Comparison of ENCODE assay signal across 22 mouse cellular contexts in the genomic region with DNA sequence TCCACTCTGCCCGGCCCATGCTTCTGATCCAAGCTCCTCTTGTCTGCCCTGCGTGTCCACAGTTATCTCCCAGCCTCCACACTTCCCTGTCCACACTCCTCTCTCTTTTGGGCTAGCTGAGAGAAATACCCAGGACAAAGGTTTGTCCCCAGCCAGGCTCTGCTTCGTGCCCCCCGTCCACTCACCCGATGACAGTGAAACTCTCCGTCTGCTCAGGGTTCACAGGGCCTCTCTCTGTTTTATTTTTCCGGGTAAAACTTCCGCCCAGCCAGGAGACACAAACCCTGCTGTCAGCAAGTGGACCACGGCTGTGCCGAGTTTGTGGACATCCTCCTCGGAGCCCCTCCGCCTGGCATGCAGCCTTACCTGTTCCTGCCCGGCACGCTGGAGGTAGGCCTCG. TPM values are rescaled to one million over a fixed set of nuclear protein-coding genes. Genes with fewer than 3 reads are reported as not detected.
DNase-seq lines count a peak whose midpoint lies in the region; ATAC-seq and TF ChIP-seq lines count a peak whose summit lies in the region.
"Had no signal": no experiment of that assay in that cellular context is flagged by ENCODE, and none has a peak within 500 bp of the region (broad histone marks: within the 10 kb centered on the region; RNA-seq: fewer than 3 reads in every experiment).

No protein-coding gene starts in this region.

- H3K9me3 ChIP-seq in forebrain, embryonic 10.5 days: no peaks in the 10 kb centered on the region
- H3K9me3 ChIP-seq in forebrain, embryonic 15.5 days: no peaks in the 10 kb centered on the region
- no peaks in the 10 kb centered on the region for H3K9me3 ChIP-seq in heart, embryonic 12.5 days (replicated peaks)
- H3K9me3 ChIP-seq in lung, embryonic 16.5 days (ENCODE audit: control insufficient read depth, low read length): no peaks in the 10 kb centered on the region
- H3K9me3 ChIP-seq in lung, postnatal 0 days (ENCODE audit: low read length): no peaks in the 10 kb centered on the region
- no peaks in the 10 kb centered on the region for H3K9me3 ChIP-seq in liver, postnatal 0 days (ENCODE audit: low read length)
- H3K9me3 ChIP-seq: embryonic facial prominence, embryonic 12.5 days; limb, embryonic 13.5 days; neural tube, embryonic 12.5 days had no signal

- H3K9ac ChIP-seq in forebrain, embryonic 15.5 days (replicated peaks): no peak overlapping the region
- peak overlapping the region; percentile 57; the same call in 1 of the 2 replicates for H3K9ac ChIP-seq in heart, embryonic 12.5 days
- H3K9ac ChIP-seq in lung, embryonic 16.5 days (ENCODE audit: low read length): 0 out of 2 replicates have a peak overlapping the region, but pooled peaks have one; percentile 8
- no peak overlapping the region for H3K9ac ChIP-seq in lung, postnatal 0 days (replicated peaks; ENCODE audit: low read depth)
- no peak overlapping the region for H3K9ac ChIP-seq in liver, postnatal 0 days (replicated peaks)
- H3K9ac ChIP-seq: embryonic facial prominence, embryonic 12.5 days; forebrain, postnatal 0 days; hindbrain, embryonic 14.5 days; limb, embryonic 13.5 days; neural tube, embryonic 12.5 days had no signal

- TF ChIP-seq EP300 in lung, postnatal 0 days (IDR thresholded peaks at IDR 0.05): no peak
- no peak for TF ChIP-seq EP300 in liver, postnatal 0 days (IDR thresholded peaks at IDR 0.05; ENCODE audit: low read depth)

- no peak for TF ChIP-seq CTCF in lung, postnatal 0 days (IDR thresholded peaks at IDR 0.05)
- TF ChIP-seq CTCF in liver, postnatal 0 days (IDR thresholded peaks at IDR 0.05; ENCODE audit: low read depth): no peak

- 92% methylated on average over 15 of the region's 15 CpGs for WGBS in forebrain, embryonic 10.5 days
- 92% methylated on average over 15 of the region's 15 CpGs for WGBS in forebrain, embryonic 15.5 days
- 82% methylated on average over 15 of the region's 15 CpGs for WGBS in heart, embryonic 12.5 days
- 78% methylated on average over 15 of the region's 15 CpGs for WGBS in lung, embryonic 16.5 days
- 86% methylated on average over 15 of the region's 15 CpGs for WGBS in lung, postnatal 0 days
- WGBS in liver, postnatal 0 days (ENCODE audit: insufficient replicate concordance): 85% methylated on average over 15 of the region's 15 CpGs

- peaks cover 50% of the 10 kb centered on the region for H3K4me1 ChIP-seq in forebrain, embryonic 10.5 days
- peaks cover 37% of the 10 kb centered on the region for H3K4me1 ChIP-seq in forebrain, embryonic 15.5 days
- peaks cover 85% of the 10 kb centered on the region for H3K4me1 ChIP-seq in heart, embryonic 12.5 days (replicated peaks)
- H3K4me1 ChIP-seq in lung, embryonic 16.5 days (replicated peaks; ENCODE audit: control insufficient read depth, insufficient read depth, low read length): peaks cover 31% of the 10 kb centered on the region
- H3K4me1 ChIP-seq in lung, postnatal 0 days (ENCODE audit: insufficient read depth, low read depth, low read length): peaks cover 3% of the 10 kb centered on the region
- peaks cover 13% of the 10 kb centered on the region for H3K4me1 ChIP-seq in liver, postnatal 0 days (ENCODE audit: insufficient read depth)

- H3K27me3 ChIP-seq in forebrain, embryonic 10.5 days (ENCODE audit: poor library complexity, severe bottlenecking): 0 out of 2 replicates have a peak, but pooled peaks cover 3% of the 10 kb centered on the region
- H3K27me3 ChIP-seq in forebrain, embryonic 15.5 days: no peaks in the 10 kb centered on the region
- no peaks in the 10 kb centered on the region for H3K27me3 ChIP-seq in heart, embryonic 12.5 days (replicated peaks)
- no peaks in the 10 kb centered on the region for H3K27me3 ChIP-seq in lung, embryonic 16.5 days (ENCODE audit: control insufficient read depth, insufficient read depth, low read depth, low read length)
- no peaks in the 10 kb centered on the region for H3K27me3 ChIP-seq in lung, postnatal 0 days (replicated peaks; ENCODE audit: insufficient read depth, low read length)
- no peaks in the 10 kb centered on the region for H3K27me3 ChIP-seq in liver, postnatal 0 days (ENCODE audit: insufficient read depth, low read length)
- H3K27me3 ChIP-seq: embryonic facial prominence, embryonic 12.5 days; limb, embryonic 13.5 days; neural tube, embryonic 12.5 days had no signal

- H3K4me2 ChIP-seq in forebrain, embryonic 15.5 days (replicated peaks): no peak overlapping the region
- H3K4me2 ChIP-seq in heart, embryonic 12.5 days: no peak overlapping the region
- no peak overlapping the region for H3K4me2 ChIP-seq in lung, embryonic 16.5 days (ENCODE audit: low read depth, low read length)
- H3K4me2 ChIP-seq in lung, postnatal 0 days (replicated peaks; ENCODE audit: low read depth, low read length): no peak overlapping the region
- no peak overlapping the region for H3K4me2 ChIP-seq in liver, postnatal 0 days (ENCODE audit: low read depth, low read length)
- H3K4me2 ChIP-seq: embryonic facial prominence, embryonic 12.5 days; hindbrain, embryonic 14.5 days; limb, embryonic 13.5 days; liver, embryonic 11.5 days; midbrain, embryonic 11.5 days; neural tube, embryonic 12.5 days had no signal

- DNase-seq in forebrain, embryonic 10.5 days (ENCODE audit: extremely low spot score, low spot score): no peak
- no peak for DNase-seq in heart, adult 18-20 months
- no peak for DNase-seq in lung, postnatal 0 days (ENCODE audit: low spot score)
- no peak for DNase-seq in liver, postnatal 0 days
- DNase-seq: adrenal gland, adult 8-10 months; cerebellum, adult 2 months; cerebellum, postnatal 25 days; forebrain, postnatal 0 days; gastrocnemius, postnatal 25 days; right cerebral cortex, adult 18-20 months had no signal

- no peak for ATAC-seq in forebrain, embryonic 15.5 days (replicated peaks)
- no peak for ATAC-seq in heart, embryonic 12.5 days (ENCODE audit: insufficient number of reproducible peaks, low FRiP score)
- no peak for ATAC-seq in lung, embryonic 16.5 days (ENCODE audit: low read depth)
- no peak for ATAC-seq in lung, postnatal 0 days
- no peak for ATAC-seq in liver, postnatal 0 days
- ATAC-seq: forebrain, postnatal 0 days; intestine, postnatal 0 days had no signal

- H3K4me3 ChIP-seq in forebrain, embryonic 10.5 days: no peak overlapping the region
- no peak overlapping the region for H3K4me3 ChIP-seq in forebrain, embryonic 15.5 days
- no peak overlapping the region for H3K4me3 ChIP-seq in heart, embryonic 12.5 days
- H3K4me3 ChIP-seq in lung, embryonic 16.5 days (ENCODE audit: low read length): no peak overlapping the region
- H3K4me3 ChIP-seq in lung, postnatal 0 days (ENCODE audit: low read depth, low read length): no peak overlapping the region
- no peak overlapping the region for H3K4me3 ChIP-seq in liver, postnatal 0 days (ENCODE audit: low read depth, low read length)
- H3K4me3 ChIP-seq: embryonic facial prominence, embryonic 12.5 days; limb, embryonic 13.5 days; myocyte; neural tube, embryonic 12.5 days had no signal

- peak overlapping the region; percentile 6 for H3K27ac ChIP-seq in forebrain, embryonic 10.5 days
- H3K27ac ChIP-seq in forebrain, embryonic 15.5 days (replicated peaks): no peak overlapping the region
- H3K27ac ChIP-seq in heart, embryonic 12.5 days (ENCODE audit: poor library complexity, severe bottlenecking): no peak overlapping the region
- no peak overlapping the region for H3K27ac ChIP-seq in lung, embryonic 16.5 days (ENCODE audit: low read length)
- no peak overlapping the region for H3K27ac ChIP-seq in lung, postnatal 0 days (ENCODE audit: low read length)
- H3K27ac ChIP-seq in liver, postnatal 0 days (ENCODE audit: low read depth): no peak overlapping the region
- H3K27ac ChIP-seq: embryonic facial prominence, embryonic 12.5 days; hindbrain, embryonic 14.5 days; limb, embryonic 13.5 days; macrophage; neural tube, embryonic 12.5 days had no signal

- H3K36me3 ChIP-seq in forebrain, embryonic 10.5 days (replicated peaks): no peaks in the 10 kb centered on the region
- no peaks in the 10 kb centered on the region for H3K36me3 ChIP-seq in forebrain, embryonic 15.5 days
- no peaks in the 10 kb centered on the region for H3K36me3 ChIP-seq in heart, embryonic 12.5 days
- H3K36me3 ChIP-seq in lung, embryonic 16.5 days (ENCODE audit: control insufficient read depth, insufficient read depth, low read length): no peaks in the 10 kb centered on the region
- no peaks in the 10 kb centered on the region for H3K36me3 ChIP-seq in lung, postnatal 0 days (ENCODE audit: insufficient read depth, low read length)
- no peaks in the 10 kb centered on the region for H3K36me3 ChIP-seq in liver, postnatal 0 days (replicated peaks; ENCODE audit: insufficient read depth, low read length)
- H3K36me3 ChIP-seq: embryonic facial prominence, embryonic 12.5 days; limb, embryonic 13.5 days; neural tube, embryonic 12.5 days had no signal

RNA-seq across cellular contexts. Expression of gene Morn1, which starts 42.0 kb away (rescaled TPM):
- polyA plus RNA-seq in forebrain, embryonic 10.5 days (2016; fragmentation: Nextera tagmentation; extraction: Ambion mirVana): 4.5 and 6.8 TPM in 2 replicates
- polyA plus RNA-seq in forebrain, embryonic 15.5 days (2015; fragmentation: Nextera tagmentation; extraction: Ambion mirVana): 8.8 and 8.9 TPM in 2 replicates
- polyA plus RNA-seq in heart, embryonic 12.5 days (2016; fragmentation: Nextera tagmentation; extraction: Ambion mirVana): 3.1 and 3.9 TPM in 2 replicates
- 1 to 10 TPM; 1.0 to 2.3 TPM for total RNA-seq in heart, adult 18-20 months (2021)
- polyA plus RNA-seq in lung, embryonic 16.5 days (2015; fragmentation: Nextera tagmentation; extraction: Ambion mirVana): 6.3 and 6.9 TPM in 2 replicates
- 6.2 and 9.4 TPM in 2 replicates for polyA plus RNA-seq in lung, postnatal 0 days (2015; fragmentation: Nextera tagmentation; extraction: Ambion mirVana)
- polyA plus RNA-seq in liver, postnatal 0 days (2015; fragmentation: Nextera tagmentation; extraction: Ambion mirVana): 2.2 TPM in 2 replicates

RNA-seq across cellular contexts. Expression of gene Rer1, which starts 42.2 kb away (rescaled TPM):
- polyA plus RNA-seq in forebrain, embryonic 10.5 days (2016; fragmentation: Nextera tagmentation; extraction: Ambion mirVana): 133 and 137 TPM in 2 replicates
- polyA plus RNA-seq in forebrain, embryonic 15.5 days (2015; fragmentation: Nextera tagmentation; extraction: Ambion mirVana): 127 TPM in 2 replicates
- polyA plus RNA-seq in heart, embryonic 12.5 days (2016; fragmentation: Nextera tagmentation; extraction: Ambion mirVana): 136 and 144 TPM in 2 replicates
- total RNA-seq in heart, adult 18-20 months (2021): 10 to 100 TPM; 72.0 to 75.8 TPM
- 150 and 157 TPM in 2 replicates for polyA plus RNA-seq in lung, embryonic 16.5 days (2015; fragmentation: Nextera tagmentation; extraction: Ambion mirVana)
- polyA plus RNA-seq in lung, postnatal 0 days (2015; fragmentation: Nextera tagmentation; extraction: Ambion mirVana): 156 and 157 TPM in 2 replicates
- polyA plus RNA-seq in liver, postnatal 0 days (2015; fragmentation: Nextera tagmentation; extraction: Ambion mirVana): 111 and 118 TPM in 2 replicates

Comparison
In these comparisons a context has a peak if more than half of its experiments do, and no peak if none do; other contexts are left out.
1. H3K9ac ChIP-seq: peak in heart, embryonic 12.5 days (single experiment) and lung, embryonic 16.5 days (single experiment); none in forebrain, embryonic 15.5 days (single experiment), lung, postnatal 0 days (single experiment) and liver, postnatal 0 days (single experiment).